Mouse (Mus musculus): ENCODE data around the gene Ihh. TPM values are rescaled to one million over a fixed set of nuclear protein-coding genes. Genes with fewer than 3 reads are reported as not detected.

Gene Ihh
- polyA plus RNA-seq (2015; fragmentation: Nextera tagmentation; extraction: Ambion mirVana), result 0.20 and 0.21 TPM in 2 replicates

DNA sequence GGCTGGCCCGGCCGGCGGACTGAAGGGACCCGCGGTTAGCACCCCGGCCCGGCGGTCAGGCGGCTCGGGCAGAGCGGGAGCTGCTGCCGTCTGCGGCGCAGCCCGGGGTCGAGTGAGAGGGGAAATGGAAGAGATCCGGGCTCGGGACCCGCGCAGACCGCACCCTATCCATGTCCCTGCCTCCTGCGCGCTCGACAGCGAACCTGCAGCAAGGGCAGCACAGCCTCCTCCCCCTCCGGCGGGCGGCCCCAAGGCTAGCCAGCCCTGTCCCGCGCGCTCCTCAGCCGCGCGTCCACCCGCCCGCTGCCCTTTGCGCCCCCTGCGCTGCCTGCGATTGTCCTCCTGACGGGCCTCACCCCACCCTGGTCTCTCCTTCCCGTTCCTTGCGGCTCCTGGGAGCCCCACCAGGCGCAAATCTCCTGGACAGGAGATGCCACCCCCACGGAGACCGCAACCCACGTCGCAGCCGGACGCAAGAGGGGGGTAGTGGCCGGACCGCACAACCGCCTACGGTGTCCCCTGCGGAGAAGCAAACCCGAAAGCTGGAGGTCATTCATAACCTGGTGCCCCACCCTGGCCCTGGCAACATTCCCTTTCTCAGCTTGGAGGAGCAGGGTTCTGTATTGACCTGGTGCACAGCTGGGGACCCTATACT, at the start of gene Ihh:
Gene Ihh (minus strand): TSS at position 117 of the 655 bp plus-strand sequence.
- H3K36me3 ChIP-seq (ENCODE audit: poor library complexity, severe bottlenecking), result no peaks in the 10 kb centered on the region
- H3K9me3 ChIP-seq (replicated peaks), result no peaks in the 10 kb centered on the region
- peaks cover 38% of the 10 kb centered on the region for H3K4me1 ChIP-seq
- H3K4me2 ChIP-seq, result peak within 1 kb of the TSS; percentile 63
- 0 out of 2 replicates have a peak, but pooled peaks have one; percentile 24 for ATAC-seq
- H3K4me3 ChIP-seq, result peak within 1 kb of the TSS; percentile 35
- whole genome bisulfite sequencing, result 1% methylated on average over 54 of the region's 55 CpGs
- H3K27ac ChIP-seq, result no peak within 1 kb of the TSS
- H3K9ac ChIP-seq, result peak within 1 kb of the TSS; percentile 45
- H3K27me3 ChIP-seq, result peaks cover 94% of the 10 kb centered on the region

DNA sequence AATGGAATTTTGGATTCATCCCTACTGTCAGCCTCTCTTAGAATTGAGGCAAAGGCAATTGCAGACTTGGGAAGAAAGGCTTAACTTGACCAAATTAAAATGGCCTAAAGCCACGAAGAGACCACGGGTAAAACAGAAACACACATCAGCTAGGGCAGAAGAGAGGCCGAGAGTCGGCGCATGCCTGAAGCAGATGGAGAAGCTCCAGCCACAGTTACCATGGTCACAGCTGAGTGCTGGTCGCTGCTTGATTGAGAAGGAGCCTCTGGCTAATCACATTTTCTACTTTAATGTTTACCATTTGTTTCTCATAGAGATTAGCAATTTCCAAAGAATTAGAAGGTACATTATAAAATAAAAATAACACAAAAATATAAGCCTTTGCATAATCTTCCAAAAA, 49.7 kb upstream of the Ihh start:
- Histone ChIP-seq H3K9me3 (replicated peaks) (no peaks in the 10 kb centered on the region), H3K36me3 (ENCODE audit: poor library complexity, severe bottlenecking) (no peaks in the 10 kb centered on the region), H3K9ac (no peak overlapping the region), H3K4me1 (no peaks in the 10 kb centered on the region), H3K27ac (no peak overlapping the region), H3K27me3 (peaks cover 6% of the 10 kb centered on the region; the same call in 1 of the 2 replicates), H3K4me2 (no peak overlapping the region), H3K4me3 (no peak overlapping the region)
- no peak for ATAC-seq
- WGBS, result 77% methylated on average over 6 of the region's 6 CpGs

DNA sequence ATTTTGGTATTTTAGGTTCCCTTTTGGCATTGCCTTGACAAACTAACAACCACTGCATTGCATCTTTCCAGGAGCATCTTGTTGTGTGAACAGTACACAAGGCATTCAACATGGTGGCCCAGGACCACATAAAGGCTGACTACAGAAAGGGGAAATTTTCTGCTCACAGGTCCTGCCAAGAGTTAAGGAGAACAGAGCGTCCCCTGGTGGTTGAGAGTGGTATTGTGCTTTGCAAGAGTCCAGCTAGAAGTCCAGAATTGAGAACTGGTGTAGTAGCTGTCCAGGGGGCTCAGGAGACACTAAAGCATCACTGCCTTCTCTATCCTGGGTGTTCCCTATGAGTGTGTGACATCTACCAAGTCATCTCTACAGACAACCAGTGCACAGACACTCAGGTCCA, 49.0 kb upstream of the Ihh start:
- Histone ChIP-seq H3K4me3 (no peak overlapping the region), H3K27me3 (no peaks in the 10 kb centered on the region), H3K9me3 (replicated peaks) (no peaks in the 10 kb centered on the region), H3K9ac (no peak overlapping the region), H3K4me2 (no peak overlapping the region), H3K4me1 (no peaks in the 10 kb centered on the region), H3K36me3 (ENCODE audit: poor library complexity, severe bottlenecking) (no peaks in the 10 kb centered on the region), H3K27ac (no peak overlapping the region)
- 0% methylated on average over 1 of the region's 1 CpGs for WGBS
- ATAC-seq, result no peak

DNA sequence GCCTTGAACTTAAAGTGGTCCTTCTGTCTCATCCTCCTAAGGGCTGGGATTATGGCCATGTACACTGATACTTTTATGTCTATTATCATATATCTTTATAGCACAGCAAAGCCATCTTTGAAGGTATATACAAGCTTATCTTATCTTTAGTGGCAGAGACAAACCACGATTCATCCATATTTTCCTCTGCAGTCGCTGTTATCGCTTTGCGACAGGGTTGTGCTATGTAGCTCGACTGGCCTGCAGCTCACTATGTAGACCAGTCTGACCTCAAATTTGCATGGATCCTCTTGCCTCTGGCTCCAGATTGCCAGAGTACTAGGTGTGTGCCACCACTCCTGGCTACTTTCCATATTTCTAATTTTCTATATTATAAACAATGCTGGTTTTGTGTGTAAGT, 47.7 kb upstream of the Ihh start:
- 89% methylated on average over 5 of the region's 5 CpGs for WGBS
- Histone ChIP-seq H3K9ac (no peak overlapping the region), H3K9me3 (replicated peaks) (no peaks in the 10 kb centered on the region), H3K4me3 (no peak overlapping the region), H3K4me2 (no peak overlapping the region), H3K36me3 (ENCODE audit: poor library complexity, severe bottlenecking) (no peaks in the 10 kb centered on the region), H3K27me3 (no peaks in the 10 kb centered on the region), H3K4me1 (no peaks in the 10 kb centered on the region), H3K27ac (no peak overlapping the region)
- no peak for ATAC-seq

DNA sequence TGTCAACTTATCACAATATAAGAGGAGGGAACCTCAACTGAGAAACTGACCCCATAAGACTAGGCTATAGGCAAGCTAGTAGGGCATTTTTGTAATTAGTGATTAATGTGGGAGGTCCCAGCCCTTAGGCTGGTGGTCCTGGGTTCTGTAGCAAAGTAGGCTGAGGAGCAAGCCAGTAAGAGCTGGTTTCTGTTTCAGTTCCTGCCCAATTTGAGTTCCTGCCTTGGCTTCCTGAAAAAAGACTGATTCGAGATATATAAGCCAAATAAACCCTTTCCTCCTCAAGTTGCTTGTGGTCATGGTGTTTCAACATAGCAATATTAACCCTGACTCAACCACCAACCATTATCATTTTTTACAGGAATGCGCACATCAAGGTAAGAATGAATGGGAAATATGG, 45.8 kb upstream of the Ihh start:
- H3K4me2 ChIP-seq, result no peak overlapping the region
- no peak overlapping the region for H3K9ac ChIP-seq
- H3K4me3 ChIP-seq, result no peak overlapping the region
- 82% methylated on average over 2 of the region's 2 CpGs for WGBS
- no peak overlapping the region for H3K27ac ChIP-seq
- no peak for ATAC-seq
- no peaks in the 10 kb centered on the region for H3K9me3 ChIP-seq (replicated peaks)
- H3K4me1 ChIP-seq, result no peaks in the 10 kb centered on the region
- H3K27me3 ChIP-seq, result no peaks in the 10 kb centered on the region
- no peaks in the 10 kb centered on the region for H3K36me3 ChIP-seq (ENCODE audit: poor library complexity, severe bottlenecking)

GRCm38 (mm10) chr1:74977001-74977400, 25.5 kb upstream of the Ihh start:
- 84% methylated on average over 8 of the region's 8 CpGs for WGBS

DNA sequence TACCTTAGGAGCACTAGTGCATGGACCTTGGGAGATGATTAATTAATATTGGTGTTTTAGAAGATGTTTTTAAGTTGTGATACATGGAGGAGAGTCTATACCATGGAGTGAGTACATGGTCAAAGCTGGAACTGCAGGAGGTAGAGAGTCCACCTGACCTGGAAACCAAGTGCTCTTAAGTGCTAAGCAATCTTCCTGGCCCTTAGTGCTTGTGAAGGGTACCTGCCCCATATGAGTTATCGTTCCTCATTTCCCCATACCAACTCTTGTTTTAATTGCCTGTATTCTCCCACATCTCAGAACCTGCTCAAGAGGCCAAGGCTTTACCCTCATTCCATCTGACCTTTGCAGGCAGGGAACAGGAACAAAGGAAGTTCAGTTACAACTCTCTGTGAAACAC, 24.5 kb upstream of the Ihh start:
- Histone ChIP-seq H3K4me2 (no peak overlapping the region), H3K9ac (no peak overlapping the region), H3K27ac (no peak overlapping the region), H3K4me3 (no peak overlapping the region), H3K9me3 (replicated peaks) (no peaks in the 10 kb centered on the region), H3K4me1 (peaks cover 6% of the 10 kb centered on the region; the same call in 1 of the 2 replicates), H3K36me3 (ENCODE audit: poor library complexity, severe bottlenecking) (no peaks in the 10 kb centered on the region), H3K27me3 (no peaks in the 10 kb centered on the region)
- ATAC-seq, result no peak
- WGBS, result 83% methylated on average over 1 of the region's 1 CpGs

More at GRCm38 (mm10) chr1:74977001-74977400, 25.5 kb upstream of the Ihh start:
- H3K4me3 ChIP-seq, result no peak overlapping the region
- no peaks in the 10 kb centered on the region for H3K27me3 ChIP-seq
- H3K4me1 ChIP-seq, result peaks cover 6% of the 10 kb centered on the region; the same call in 1 of the 2 replicates
- H3K9ac ChIP-seq, result no peak overlapping the region
- no peaks in the 10 kb centered on the region for H3K9me3 ChIP-seq (replicated peaks)
- ATAC-seq, result no peak
- H3K4me2 ChIP-seq, result no peak overlapping the region
- no peak overlapping the region for H3K27ac ChIP-seq
- no peaks in the 10 kb centered on the region for H3K36me3 ChIP-seq (ENCODE audit: poor library complexity, severe bottlenecking)

DNA sequence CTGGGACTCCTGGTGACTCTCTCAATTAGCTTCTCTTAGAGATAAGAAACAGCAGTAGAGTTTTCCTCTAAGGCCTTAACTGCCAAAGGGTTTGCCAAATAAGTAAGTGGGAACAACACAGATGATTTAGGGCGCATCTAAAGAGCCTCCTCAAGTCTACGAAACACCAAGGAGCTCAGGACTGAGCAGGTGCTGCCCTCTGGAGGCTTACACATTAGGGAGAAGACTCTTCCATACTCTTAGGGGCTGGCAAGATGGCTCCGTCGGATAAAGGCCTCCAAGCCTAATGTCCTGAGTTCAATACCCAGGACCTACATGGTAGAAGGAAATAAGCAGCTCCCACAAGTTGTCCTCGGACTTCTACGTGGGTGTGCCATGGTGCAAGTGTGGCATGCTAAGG, 22.1 kb upstream of the Ihh start:
- ATAC-seq, result no peak
- H3K4me2 ChIP-seq, result no peak overlapping the region
- no peaks in the 10 kb centered on the region for H3K27me3 ChIP-seq
- no peak overlapping the region for H3K4me3 ChIP-seq
- H3K27ac ChIP-seq, result no peak overlapping the region
- 83% methylated on average over 6 of the region's 6 CpGs for WGBS
- no peak overlapping the region for H3K9ac ChIP-seq
- H3K36me3 ChIP-seq (ENCODE audit: poor library complexity, severe bottlenecking), result no peaks in the 10 kb centered on the region
- no peaks in the 10 kb centered on the region for H3K9me3 ChIP-seq (replicated peaks)
- H3K4me1 ChIP-seq, result peaks cover 5% of the 10 kb centered on the region; the same call in 1 of the 2 replicates

GRCm38 (mm10) chr1:74971353-74972050, 20.0 kb upstream of the Ihh start:
- WGBS, result 59% methylated on average over 4 of the region's 4 CpGs
- H3K27ac ChIP-seq, result no peak overlapping the region
- ATAC-seq, result no peak
- no peaks in the 10 kb centered on the region for H3K9me3 ChIP-seq (replicated peaks)
- H3K4me1 ChIP-seq, result no peaks in the 10 kb centered on the region
- no peaks in the 10 kb centered on the region for H3K27me3 ChIP-seq
- H3K9ac ChIP-seq, result no peak overlapping the region
- no peak overlapping the region for H3K4me3 ChIP-seq
- H3K4me2 ChIP-seq, result no peak overlapping the region
- H3K36me3 ChIP-seq (ENCODE audit: poor library complexity, severe bottlenecking), result no peaks in the 10 kb centered on the region

DNA sequence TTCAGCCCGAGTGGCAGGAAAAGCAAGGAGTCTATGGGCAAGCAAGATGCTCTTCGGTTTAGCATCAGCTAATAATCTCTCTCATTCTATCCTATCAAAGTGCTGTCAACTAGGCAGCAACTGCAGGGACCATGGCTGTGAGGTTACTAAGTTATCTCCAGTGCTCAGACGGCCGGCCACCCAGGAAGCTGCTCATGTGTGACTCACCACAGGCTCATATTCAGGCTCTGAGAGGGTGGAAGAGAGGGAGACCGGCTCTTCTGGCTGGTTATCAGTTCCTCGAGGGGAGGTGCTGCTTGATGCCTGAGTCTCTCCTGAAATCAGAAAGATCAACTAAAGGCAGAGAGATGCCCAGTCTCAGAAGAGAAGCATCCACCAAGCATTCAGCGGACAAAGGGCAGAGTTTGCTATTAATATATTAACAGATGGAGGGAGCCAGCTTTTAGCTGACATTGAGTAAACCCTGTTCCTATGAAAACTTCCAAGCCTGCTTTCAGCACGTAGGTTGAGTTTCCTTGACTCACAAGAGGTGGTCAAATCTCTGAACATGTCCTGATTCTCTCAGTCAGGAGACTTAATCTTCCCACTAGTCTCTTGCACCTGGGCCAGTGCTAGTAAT, 16.6 kb upstream of the Ihh start:
- H3K9me3 ChIP-seq (replicated peaks), result no peaks in the 10 kb centered on the region
- H3K4me1 ChIP-seq, result peaks cover 8% of the 10 kb centered on the region
- no peak for ATAC-seq
- no peak overlapping the region for H3K4me2 ChIP-seq
- H3K36me3 ChIP-seq (ENCODE audit: poor library complexity, severe bottlenecking), result no peaks in the 10 kb centered on the region
- H3K4me3 ChIP-seq, result no peak overlapping the region
- WGBS, result 78% methylated on average over 8 of the region's 8 CpGs
- no peak overlapping the region for H3K27ac ChIP-seq
- no peak overlapping the region for H3K9ac ChIP-seq
- H3K27me3 ChIP-seq, result no peaks in the 10 kb centered on the region

DNA sequence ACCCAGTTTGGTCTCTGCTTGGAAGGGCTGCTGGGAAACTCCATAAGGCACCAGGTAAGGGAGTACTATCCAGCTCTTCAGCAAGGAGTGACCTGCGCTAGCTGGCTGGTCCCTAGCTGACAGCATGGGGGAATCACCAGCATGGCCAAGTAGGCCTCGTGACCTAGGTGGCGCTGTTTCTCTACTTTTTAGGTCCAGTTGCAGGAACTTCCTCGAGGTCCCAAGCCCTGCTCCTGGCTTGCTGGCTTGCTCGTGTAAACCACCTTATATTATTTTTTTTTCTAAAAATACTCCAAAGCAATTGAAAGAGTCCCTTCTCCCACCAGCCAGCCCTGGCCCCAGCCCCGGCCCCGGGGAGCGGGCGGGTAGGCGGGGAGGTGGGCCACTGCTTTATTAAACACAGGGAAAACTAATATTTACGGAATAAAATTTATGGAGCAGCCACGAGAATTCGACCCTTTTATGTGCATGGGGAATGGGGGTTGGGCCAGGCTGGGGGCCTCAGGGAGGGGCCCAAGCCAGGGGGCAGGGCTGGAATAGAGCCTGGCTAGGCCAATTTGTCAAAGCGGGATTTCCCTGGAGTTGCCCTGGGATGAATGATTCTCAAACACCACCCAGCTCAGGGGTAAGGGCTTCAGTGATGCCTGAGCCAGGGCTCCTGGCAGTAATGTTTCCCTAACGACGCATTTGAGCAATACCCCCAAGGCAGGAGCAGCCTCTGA, 13.2 kb upstream of the Ihh start:
- H3K9me3 ChIP-seq (replicated peaks), result no peaks in the 10 kb centered on the region
- H3K4me3 ChIP-seq, result peak overlapping the region; percentile 5; the same call in 1 of the 2 replicates
- peak overlapping the region; percentile 31; the same call in 1 of the 2 replicates for H3K9ac ChIP-seq
- peaks cover 8% of the 10 kb centered on the region for H3K4me1 ChIP-seq
- H3K4me2 ChIP-seq, result peak overlapping the region; percentile 48
- WGBS, result 15% methylated on average over 16 of the region's 16 CpGs
- no peaks in the 10 kb centered on the region for H3K27me3 ChIP-seq
- ATAC-seq, result peak; percentile 48; the same call in 1 of the 2 replicates
- H3K27ac ChIP-seq, result no peak overlapping the region
- H3K36me3 ChIP-seq (ENCODE audit: poor library complexity, severe bottlenecking), result no peaks in the 10 kb centered on the region

DNA sequence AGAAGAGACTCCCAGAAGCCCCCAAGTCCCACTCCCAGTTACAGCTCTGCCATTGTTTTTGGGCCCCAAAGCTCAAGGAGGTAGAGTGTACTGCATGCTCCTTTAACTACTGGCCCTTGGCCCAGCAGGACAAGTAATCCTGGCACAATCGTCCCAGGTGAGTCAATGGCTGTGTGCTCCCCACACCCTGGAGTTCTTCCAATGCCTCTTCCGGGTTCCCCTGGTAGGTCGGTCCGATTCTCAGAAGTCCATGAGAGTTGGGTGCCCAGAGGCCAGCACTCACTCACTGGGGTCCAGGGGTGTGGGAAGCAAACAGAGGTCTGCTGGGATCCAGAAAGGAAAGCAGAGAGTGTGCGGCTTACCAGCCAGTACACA, 11.4 kb upstream of the Ihh start:
- H3K9me3 ChIP-seq (replicated peaks), result no peaks in the 10 kb centered on the region
- no peaks in the 10 kb centered on the region for H3K36me3 ChIP-seq (ENCODE audit: poor library complexity, severe bottlenecking)
- no peak for ATAC-seq
- 0 out of 2 replicates have a peak, but pooled peaks cover 9% of the 10 kb centered on the region for H3K27me3 ChIP-seq
- 85% methylated on average over 5 of the region's 5 CpGs for WGBS
- peaks cover 8% of the 10 kb centered on the region for H3K4me1 ChIP-seq
- no peak overlapping the region for H3K9ac ChIP-seq
- no peak overlapping the region for H3K4me3 ChIP-seq
- no peak overlapping the region for H3K4me2 ChIP-seq
- H3K27ac ChIP-seq, result no peak overlapping the region
